Mouse (Mus musculus): ENCODE results near the gene Fbxl21.

Gene Fbxl21

DNA sequence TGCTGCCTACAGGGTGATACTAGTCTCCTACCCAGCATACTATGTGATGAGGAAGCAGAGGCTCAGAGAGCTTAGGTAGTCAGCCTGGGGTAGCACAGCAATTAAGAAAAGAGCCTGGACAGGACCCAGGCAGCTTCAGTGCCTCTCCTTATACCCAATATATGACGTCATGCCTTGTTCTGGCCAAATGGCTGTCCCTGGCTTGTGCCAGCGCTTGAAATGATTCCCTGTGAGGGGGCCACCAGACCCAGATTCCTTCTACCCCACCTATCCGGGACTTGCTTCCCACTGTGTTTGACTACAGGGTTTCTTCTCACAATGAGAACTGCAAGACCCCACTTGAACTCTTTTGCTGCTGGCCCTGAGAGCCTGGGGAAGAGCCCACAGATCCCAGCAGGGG, 59.2 kb downstream of the Fbxl21 start:
- no peak for DNase-seq (ENCODE audit: low read depth, low spot score)

DNA sequence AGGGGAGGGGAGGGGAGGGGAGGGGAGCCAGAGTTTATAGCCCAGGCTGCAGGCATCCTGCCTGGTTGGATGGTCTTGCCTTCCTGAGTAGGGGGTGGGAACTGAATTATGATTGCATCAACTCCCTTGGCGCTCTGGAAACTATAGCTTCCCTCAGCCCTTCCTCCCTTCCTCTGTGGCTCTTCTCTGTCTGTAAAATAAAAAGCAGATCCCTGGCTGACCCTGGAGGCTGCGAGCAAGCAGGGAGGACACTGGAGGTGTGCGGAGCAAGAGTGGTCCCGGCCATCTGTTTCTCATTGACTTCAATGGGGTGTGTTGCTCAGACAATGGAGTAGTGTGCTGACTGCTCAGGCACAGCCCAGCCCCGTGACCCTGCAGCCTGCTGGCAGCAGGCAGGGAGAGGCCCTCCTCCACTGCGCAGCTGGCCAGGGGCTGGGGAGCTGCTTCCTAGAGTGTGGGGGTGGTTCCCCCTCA, 59.7 kb downstream of the Fbxl21 start:
- no peak for DNase-seq (ENCODE audit: low read depth, low spot score)

DNA sequence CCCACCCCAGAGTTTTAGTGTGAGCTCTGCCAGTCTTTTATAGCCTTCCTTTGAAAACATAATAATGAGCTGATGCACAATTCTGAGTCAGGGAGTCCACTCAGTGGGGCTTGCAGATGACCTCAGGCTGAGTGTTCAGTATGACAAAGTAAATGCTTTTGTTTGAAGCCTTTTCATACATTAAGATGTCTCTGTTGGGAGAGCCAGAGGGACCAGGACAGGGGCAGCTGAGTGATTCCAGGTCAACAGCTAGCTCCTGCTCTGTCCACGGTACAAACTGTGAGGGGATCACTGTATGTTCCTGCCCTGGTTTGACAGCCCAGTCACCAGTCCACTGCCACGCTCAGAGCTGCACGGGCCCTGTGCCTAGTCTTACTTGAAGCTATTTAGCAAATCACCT, 60.4 kb downstream of the Fbxl21 start:
- DNase-seq (ENCODE audit: low read depth, low spot score), result no peak

DNA sequence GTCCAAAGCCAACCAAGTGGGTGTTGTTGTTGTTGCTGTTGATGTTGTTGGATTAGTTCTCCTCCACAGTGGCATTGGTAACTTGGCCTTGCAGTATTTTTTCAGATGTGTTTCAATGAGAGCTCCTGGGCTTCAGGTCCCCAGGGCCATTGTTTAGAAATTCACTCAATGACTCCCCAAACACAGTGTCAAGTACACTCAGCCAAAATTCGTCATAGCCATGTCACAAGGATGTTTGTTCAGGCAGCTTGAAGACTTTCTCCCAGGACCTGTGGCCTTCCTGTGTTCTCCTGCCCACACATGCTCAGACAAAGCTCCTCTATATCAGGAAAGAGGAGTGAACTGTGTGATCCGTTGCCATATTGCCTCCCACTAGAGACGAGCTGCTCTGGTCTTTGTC, 63.8 kb downstream of the Fbxl21 start:
- DNase-seq (ENCODE audit: low read depth, low spot score), result no peak

Measured in telencephalon, adult 2 months (tissue).